Mouse (Mus musculus): ENCODE measurements around the gene Tmigd3. TPM values are rescaled to one million over a fixed set of nuclear protein-coding genes. Genes with fewer than 3 reads are reported as not detected.

The Tmigd3 gene
- polyA plus RNA-seq, 1 experiment from 2014 or later: not detected

DNA sequence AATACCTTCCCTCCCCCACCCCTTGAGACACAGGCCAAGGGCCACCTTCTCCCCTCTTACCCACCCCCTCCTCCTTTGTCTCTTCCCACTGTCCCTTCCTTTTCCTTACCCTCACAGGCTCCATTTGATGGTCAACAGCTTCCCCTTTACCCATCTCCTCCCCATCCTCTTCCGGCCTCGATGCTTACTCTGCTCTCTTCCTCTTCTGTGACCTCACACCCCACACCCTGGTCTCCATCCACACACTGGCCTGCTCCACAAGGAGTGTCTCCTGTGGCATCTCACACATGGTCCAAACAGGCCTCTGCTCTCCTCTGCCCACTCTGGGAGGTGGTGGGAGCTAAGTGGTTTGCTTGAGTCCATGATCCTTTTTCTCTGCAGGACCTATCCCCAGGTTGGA, 7.2 kb downstream of the Tmigd3 start:
- Histone ChIP-seq H3K9me3 (no peaks in the 10 kb centered on the region), H3K4me2 (replicated peaks) (no peak overlapping the region), H3K9ac (replicated peaks) (no peak overlapping the region), H3K27me3 (no peaks in the 10 kb centered on the region), H3K4me3 (no peak overlapping the region), H3K27ac (replicated peaks) (no peak overlapping the region), H3K36me3 (no peaks in the 10 kb centered on the region), H3K4me1 (no peaks in the 10 kb centered on the region)
- 86% methylated on average over 2 of the region's 2 CpGs for WGBS
- ATAC-seq (ENCODE audit: low FRiP score, low read depth): no peak

DNA sequence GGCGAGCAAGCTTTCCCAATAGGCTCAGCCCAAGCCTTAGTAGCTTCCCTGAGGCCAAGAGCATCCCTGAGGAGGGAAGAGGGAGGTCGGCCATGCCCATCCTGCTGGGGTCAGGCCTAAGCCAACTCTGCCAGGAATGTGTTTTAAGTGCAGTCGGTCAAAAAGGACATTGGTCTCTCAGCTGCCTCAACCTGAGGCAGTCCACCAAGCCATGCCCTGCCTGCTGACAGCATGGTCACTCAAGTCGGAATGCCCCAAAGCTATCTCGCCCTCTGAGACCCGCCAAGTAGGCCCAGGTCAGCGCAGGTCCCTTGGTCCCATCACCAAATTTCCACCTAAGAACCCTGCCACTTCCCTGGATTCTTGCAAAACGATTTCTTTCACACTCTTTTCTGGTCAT, 8.0 kb downstream of the Tmigd3 start:
- no peaks in the 10 kb centered on the region for H3K36me3 ChIP-seq
- no peak overlapping the region for H3K27ac ChIP-seq (replicated peaks)
- H3K9me3 ChIP-seq: no peaks in the 10 kb centered on the region
- 85% methylated on average over 8 of the region's 8 CpGs for WGBS
- H3K4me2 ChIP-seq (replicated peaks): no peak overlapping the region
- no peaks in the 10 kb centered on the region for H3K27me3 ChIP-seq
- no peak overlapping the region for H3K4me3 ChIP-seq
- ATAC-seq (ENCODE audit: low FRiP score, low read depth): no peak
- no peaks in the 10 kb centered on the region for H3K4me1 ChIP-seq
- H3K9ac ChIP-seq (replicated peaks): no peak overlapping the region

DNA sequence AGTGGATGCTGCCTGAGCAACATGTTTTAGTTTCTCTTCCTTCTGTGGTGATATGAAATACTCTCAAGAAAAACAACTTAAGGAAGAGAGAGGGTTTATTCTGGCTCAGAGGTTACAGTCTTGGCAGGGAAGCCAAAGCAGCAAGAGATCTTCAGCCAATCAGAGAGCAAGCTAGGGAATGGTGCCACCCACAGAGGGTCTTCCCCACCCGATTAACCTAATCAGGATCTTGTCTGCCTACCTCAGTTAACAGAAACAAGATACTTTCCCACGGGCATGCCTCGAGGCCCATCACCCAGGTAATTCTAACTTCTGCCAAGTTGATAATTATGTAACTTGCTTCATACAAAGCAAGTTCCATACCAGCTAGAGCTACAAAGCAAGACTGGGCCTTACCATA, 9.7 kb downstream of the Tmigd3 start:
- 84% methylated on average over 3 of the region's 3 CpGs for WGBS
- no peak overlapping the region for H3K27ac ChIP-seq (replicated peaks)
- no peaks in the 10 kb centered on the region for H3K4me1 ChIP-seq
- no peak overlapping the region for H3K4me2 ChIP-seq (replicated peaks)
- no peaks in the 10 kb centered on the region for H3K9me3 ChIP-seq
- ATAC-seq (ENCODE audit: low FRiP score, low read depth): no peak
- no peak overlapping the region for H3K9ac ChIP-seq (replicated peaks)
- H3K4me3 ChIP-seq: no peak overlapping the region
- H3K36me3 ChIP-seq: no peaks in the 10 kb centered on the region
- H3K27me3 ChIP-seq: no peaks in the 10 kb centered on the region

- Histone ChIP-seq H3K9me3 (no peaks in the 10 kb centered on the region), H3K4me3 (no peak overlapping the region), H3K4me2 (replicated peaks) (no peak overlapping the region), H3K27ac (replicated peaks) (no peak overlapping the region), H3K27me3 (no peaks in the 10 kb centered on the region), H3K4me1 (no peaks in the 10 kb centered on the region), H3K36me3 (no peaks in the 10 kb centered on the region), H3K9ac (replicated peaks) (no peak overlapping the region)
- 92% methylated on average over 7 of the region's 7 CpGs for WGBS
- no peak for ATAC-seq (ENCODE audit: low FRiP score, low read depth)
Observed at GRCm38 (mm10) chr3:105882105-105882504, 11.4 kb downstream of the Tmigd3 start.

DNA sequence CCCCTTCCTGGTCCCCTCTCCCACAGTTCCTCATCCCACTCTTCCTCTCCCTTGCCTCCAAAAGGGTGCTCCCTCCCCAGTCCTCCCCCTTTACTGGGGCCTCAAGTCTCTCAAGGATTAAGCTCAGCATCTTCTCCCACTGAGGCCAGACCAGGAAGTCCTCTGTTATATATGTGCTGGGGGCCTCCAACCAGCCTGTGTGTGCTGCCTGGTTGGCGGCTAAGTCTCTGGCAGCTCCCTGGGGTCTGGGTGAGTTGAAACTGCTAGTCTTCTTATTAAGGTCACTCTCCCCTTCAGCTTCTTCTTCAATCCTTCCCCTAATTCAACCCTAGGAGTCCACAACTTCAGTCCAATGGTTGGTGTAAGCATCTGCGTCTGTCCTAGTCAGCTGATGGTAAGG, 12.4 kb downstream of the Tmigd3 start:
- H3K4me2 ChIP-seq (replicated peaks): no peak overlapping the region
- H3K27ac ChIP-seq (replicated peaks): no peak overlapping the region
- H3K9me3 ChIP-seq: no peaks in the 10 kb centered on the region
- no peaks in the 10 kb centered on the region for H3K36me3 ChIP-seq
- no peak overlapping the region for H3K9ac ChIP-seq (replicated peaks)
- no peaks in the 10 kb centered on the region for H3K4me1 ChIP-seq
- H3K27me3 ChIP-seq: no peaks in the 10 kb centered on the region
- whole genome bisulfite sequencing: 94% methylated on average over 2 of the region's 2 CpGs
- ATAC-seq (ENCODE audit: low FRiP score, low read depth): no peak
- H3K4me3 ChIP-seq: no peak overlapping the region

DNA sequence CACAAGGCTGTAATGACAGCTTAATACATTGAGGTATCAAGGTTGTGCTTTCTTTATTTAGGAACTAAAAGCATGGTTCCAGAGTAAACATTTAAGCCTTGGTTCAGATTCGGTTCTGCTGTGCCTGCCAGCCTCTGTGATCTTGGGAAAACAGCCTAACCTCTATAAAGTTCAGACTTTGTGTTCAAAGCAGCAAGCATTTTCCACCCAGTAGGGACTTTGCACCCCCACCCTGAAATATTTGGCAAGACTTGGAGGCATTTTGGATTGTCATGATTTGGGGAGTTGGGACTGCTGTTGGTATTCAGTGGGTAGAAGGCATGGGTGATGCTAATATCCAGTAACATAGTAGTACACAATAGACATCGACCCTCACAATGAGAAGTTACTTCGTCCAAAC, 18.3 kb downstream of the Tmigd3 start:
- Histone ChIP-seq H3K9ac (replicated peaks) (no peak overlapping the region), H3K4me3 (no peak overlapping the region), H3K4me2 (replicated peaks) (no peak overlapping the region), H3K36me3 (no peaks in the 10 kb centered on the region), H3K27ac (replicated peaks) (no peak overlapping the region), H3K4me1 (no peaks in the 10 kb centered on the region), H3K9me3 (no peaks in the 10 kb centered on the region), H3K27me3 (no peaks in the 10 kb centered on the region)
- no peak for ATAC-seq (ENCODE audit: low FRiP score, low read depth)
- 78% methylated on average over 3 of the region's 3 CpGs for WGBS

GRCm38 (mm10) chr3:105890220-105890619, 19.5 kb downstream of the Tmigd3 start:
- WGBS: 79% methylated on average over 4 of the region's 4 CpGs
- no peak for ATAC-seq (ENCODE audit: low FRiP score, low read depth)

GRCm38 (mm10) chr3:105891141-105891540, 20.4 kb downstream of the Tmigd3 start:
- Histone ChIP-seq H3K4me2 (replicated peaks) (no peak overlapping the region), H3K9ac (replicated peaks) (no peak overlapping the region), H3K27me3 (no peaks in the 10 kb centered on the region), H3K4me3 (no peak overlapping the region), H3K4me1 (no peaks in the 10 kb centered on the region), H3K9me3 (no peaks in the 10 kb centered on the region), H3K36me3 (no peaks in the 10 kb centered on the region), H3K27ac (replicated peaks) (no peak overlapping the region)
- WGBS: 96% methylated on average over 3 of the region's 3 CpGs
- no peak for ATAC-seq (ENCODE audit: low FRiP score, low read depth)

More at GRCm38 (mm10) chr3:105890220-105890619, 19.5 kb downstream of the Tmigd3 start:
- no peaks in the 10 kb centered on the region for H3K27me3 ChIP-seq
- H3K27ac ChIP-seq (replicated peaks): no peak overlapping the region
- no peaks in the 10 kb centered on the region for H3K4me1 ChIP-seq
- H3K36me3 ChIP-seq: no peaks in the 10 kb centered on the region
- no peaks in the 10 kb centered on the region for H3K9me3 ChIP-seq
- H3K4me3 ChIP-seq: no peak overlapping the region
- no peak overlapping the region for H3K4me2 ChIP-seq (replicated peaks)
- H3K9ac ChIP-seq (replicated peaks): no peak overlapping the region

DNA sequence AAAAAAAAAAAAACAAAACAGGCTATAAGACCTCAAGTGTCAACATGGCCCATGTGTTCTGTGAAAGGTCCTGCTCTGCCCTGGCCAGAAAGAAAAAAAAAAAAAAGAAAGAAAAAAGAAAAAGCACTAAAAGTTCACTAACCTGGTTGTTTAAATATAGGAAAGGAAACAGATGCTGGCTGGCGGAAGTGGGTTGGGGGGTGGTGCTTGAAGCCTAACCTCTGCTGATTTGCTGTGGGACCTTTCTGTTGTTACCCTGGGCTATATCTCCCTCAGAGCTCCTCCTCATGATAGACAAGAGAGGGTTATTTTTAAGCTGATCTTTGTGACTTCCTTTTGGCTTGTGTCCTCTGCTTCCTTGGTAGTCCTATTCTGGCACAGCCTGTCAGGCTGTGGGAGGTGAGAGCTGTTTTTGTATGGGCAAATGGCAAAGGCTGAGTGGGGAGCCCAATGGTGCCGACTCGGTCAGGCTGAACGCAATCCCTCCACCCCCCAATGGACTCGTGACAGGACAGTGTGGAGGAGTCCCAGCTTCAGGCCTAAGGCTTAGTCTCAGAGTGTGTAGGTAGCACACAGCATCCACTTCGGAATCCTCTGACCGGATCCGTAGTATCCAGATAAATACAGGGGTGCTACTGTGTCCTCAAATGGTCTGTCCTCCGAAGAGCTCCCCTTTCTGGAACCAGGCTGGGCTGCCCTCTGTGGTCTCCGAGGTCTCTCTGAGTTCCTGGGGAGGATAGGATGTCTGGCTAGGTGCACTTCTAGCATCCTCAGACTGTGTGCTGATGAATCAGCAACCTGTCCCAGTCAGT, 21.3 kb downstream of the Tmigd3 start:
- 82% methylated on average over 10 of the region's 10 CpGs for WGBS
- Histone ChIP-seq H3K9ac (replicated peaks) (no peak overlapping the region), H3K36me3 (no peaks in the 10 kb centered on the region), H3K27me3 (no peaks in the 10 kb centered on the region), H3K27ac (replicated peaks) (no peak overlapping the region), H3K4me3 (no peak overlapping the region), H3K4me1 (no peaks in the 10 kb centered on the region), H3K4me2 (replicated peaks) (no peak overlapping the region), H3K9me3 (no peaks in the 10 kb centered on the region)
- no peak for ATAC-seq (ENCODE audit: low FRiP score, low read depth)

DNA sequence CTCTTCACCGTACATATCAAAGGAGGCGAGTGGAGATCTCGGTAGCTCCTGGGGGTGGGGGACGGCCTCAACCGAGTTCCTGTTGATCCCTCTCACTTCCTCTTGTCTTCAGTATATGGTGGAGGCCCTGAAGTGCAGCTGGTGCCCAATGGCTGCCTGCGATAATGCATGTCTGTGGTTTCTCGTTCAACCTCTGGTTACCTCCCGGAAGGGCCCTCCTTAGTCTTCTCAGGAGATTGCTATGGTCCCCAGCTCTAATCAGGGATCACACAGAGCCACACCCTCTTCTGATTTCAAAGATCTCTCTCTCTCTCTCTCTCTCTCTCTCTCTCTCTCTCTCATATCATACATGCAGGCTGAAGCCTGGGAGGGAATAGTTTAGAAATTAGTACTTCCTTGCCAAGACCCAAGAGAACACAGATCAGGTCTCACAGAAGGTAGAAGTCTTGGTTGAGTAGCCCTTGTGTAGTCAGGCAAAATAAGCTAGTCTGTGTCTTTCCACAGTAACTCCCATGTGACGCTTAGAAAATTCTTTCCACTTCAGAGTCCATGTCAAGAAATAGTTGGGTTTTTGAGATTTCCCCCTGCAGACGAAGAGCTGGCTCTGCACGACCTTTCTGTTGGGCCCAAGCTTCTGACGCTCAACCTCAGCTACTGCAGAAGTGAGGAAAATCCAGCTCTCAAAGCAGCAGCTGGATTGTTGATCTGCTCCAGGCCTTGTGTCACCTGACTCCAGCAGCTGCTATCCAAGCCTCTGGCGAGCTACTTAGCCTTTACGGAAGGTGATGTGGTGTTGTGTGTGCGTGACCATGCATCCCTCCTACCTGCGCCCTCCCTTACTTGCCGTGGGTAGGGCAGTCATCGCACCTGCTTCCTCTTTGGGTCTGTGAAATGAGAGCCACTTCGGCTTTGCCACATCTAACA, 22.1 kb downstream of the Tmigd3 start:
- no peaks in the 10 kb centered on the region for H3K9me3 ChIP-seq
- no peaks in the 10 kb centered on the region for H3K27me3 ChIP-seq
- no peak overlapping the region for H3K9ac ChIP-seq (replicated peaks)
- no peak for ATAC-seq (ENCODE audit: low FRiP score, low read depth)
- no peaks in the 10 kb centered on the region for H3K36me3 ChIP-seq
- WGBS: 87% methylated on average over 19 of the region's 19 CpGs
- no peak overlapping the region for H3K4me3 ChIP-seq
- H3K4me1 ChIP-seq: no peaks in the 10 kb centered on the region
- H3K27ac ChIP-seq (replicated peaks): no peak overlapping the region
- no peak overlapping the region for H3K4me2 ChIP-seq (replicated peaks)

DNA sequence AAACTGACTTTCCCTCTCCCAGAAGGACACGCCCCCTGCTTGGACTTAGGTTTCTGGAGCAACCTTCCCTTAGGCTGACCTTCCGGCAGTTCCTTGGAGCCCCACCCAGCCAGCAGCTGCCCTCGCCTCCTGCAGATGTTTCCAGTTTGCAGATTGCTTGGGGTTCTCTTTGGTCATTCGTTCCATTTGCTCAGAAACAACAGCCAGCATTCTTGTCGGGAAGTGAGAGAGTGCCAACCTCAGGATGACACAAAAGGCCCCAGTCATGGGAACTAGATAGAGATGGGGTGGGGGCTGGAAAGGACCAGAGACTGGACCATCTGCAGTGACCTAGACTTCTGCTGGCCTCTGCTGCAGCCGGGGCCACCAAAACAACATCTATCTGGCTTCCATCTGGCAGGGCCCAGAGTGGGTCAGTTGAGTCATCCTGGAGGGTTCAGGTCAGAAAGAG, 23.3 kb downstream of the Tmigd3 start:
- ATAC-seq (ENCODE audit: low FRiP score, low read depth): no peak

More for the DNA sequence above, 23.3 kb downstream of the Tmigd3 start:
- Histone ChIP-seq H3K9me3 (no peaks in the 10 kb centered on the region), H3K4me1 (no peaks in the 10 kb centered on the region), H3K4me3 (no peak overlapping the region), H3K36me3 (no peaks in the 10 kb centered on the region), H3K27me3 (no peaks in the 10 kb centered on the region), H3K4me2 (replicated peaks) (no peak overlapping the region), H3K9ac (replicated peaks) (no peak overlapping the region), H3K27ac (replicated peaks) (no peak overlapping the region)
- WGBS: 69% methylated on average over 6 of the region's 6 CpGs
